Mouse (Mus musculus) megakaryocyte, embryonic 14.5 days (primary cell): ENCODE data around the gene Ginm1.

Experiments
- FLI1 ChIP-seq: IDR thresholded peaks from 2 replicates; pipeline ENCODE4 v1.6.1; 2012; ENCODE audit warnings: low read length, inconsistent platforms, mixed read lengths
- GATA1 ChIP-seq: IDR thresholded peaks from 3 replicates; pipeline ENCODE4 v1.6.1; 2012; ENCODE audit warnings: mixed read lengths, low read length, inconsistent platforms, borderline replicate concordance

DNA sequence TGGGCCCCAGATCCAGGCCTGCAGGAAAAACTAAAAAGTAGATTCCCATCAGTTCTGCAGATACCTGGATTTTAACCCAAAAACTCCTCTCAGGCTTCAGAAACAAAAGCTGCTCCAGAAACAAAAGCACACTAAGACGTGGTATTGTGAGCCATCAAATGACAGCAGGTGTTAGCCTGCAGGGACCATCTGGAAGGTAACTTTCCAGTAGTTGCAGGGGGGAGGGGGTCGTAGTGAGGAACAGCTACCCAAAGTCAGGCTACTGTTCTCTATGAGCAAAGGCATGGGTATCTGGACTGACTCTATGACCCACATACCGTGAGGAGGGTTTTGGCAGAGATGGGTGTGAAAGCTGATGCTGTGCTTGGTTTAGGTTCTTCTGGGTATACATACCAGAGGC, 48.2 kb upstream of the Ginm1 start:
- TF ChIP-seq FLI1 (no peak), GATA1 (no peak)
